Mouse (Mus musculus) heart, adult 8-10 months (tissue): ENCODE results near the gene Nod2. TPM values are rescaled to one million over a fixed set of nuclear protein-coding genes. Genes with fewer than 3 reads are reported as not detected.

Source experiments
- total RNA-seq, 4 experiments: library from RNA; stranded (reverse); gene quantifications; 2 replicates each; pipeline ENCODE4 v1.2.4; 2022

Nod2 gene
- total RNA-seq, 4 experiments from 2014 or later, result 0.56 to 1.3 (median 0.68) TPM

Other genes starting within 250 kb of the Nod2 start
- 1 to 10 TPM; 1.8 to 2.3 (median 2.0) TPM for gene Nkd1, start 126.0 kb upstream of the Nod2 start, total RNA-seq
- gene Snx20, start 11.2 kb upstream of the Nod2 start, total RNA-seq, result 1 to 10 TPM in 1 of 4 experiments, under 1 TPM in 3; 0.63 to 1.6 (median 0.77) TPM
- 10 to 100 TPM; 26.3 to 31.2 (median 30.0) TPM for gene Cyld, start 49.7 kb downstream of the Nod2 start, total RNA-seq